Mouse (Mus musculus) heart, postnatal 10 days (tissue): ENCODE measurements at regions not wholly inside any gene's neighbourhood (a gene's known extent, or its start where the extent isn't known, plus 50 kb on each side); places are given as distances from the start of the nearest gene placed in this dataset.
A peak's percentile ranks its signal among the peaks of the same experiment; 100 is the strongest.

ENCODE experiments used
- DNase-seq, 2 experiments: peaks; one replicate each; pipeline ENCODE4 v3.0.0; 2021
- intact Hi-C: fragments of 180-260 bp; cut with DNase I; formaldehyde crosslinking; loops from one replicate; pipeline ENCODE4 v1.15.1; 2025

GRCm38 (mm10) chr8:26828311-26828909 lies 148.7 kb upstream of the Zfp703 start:
- peak; percentile 34 to 43 for DNase-seq
- intact Hi-C loops = no loop called here

DNA sequence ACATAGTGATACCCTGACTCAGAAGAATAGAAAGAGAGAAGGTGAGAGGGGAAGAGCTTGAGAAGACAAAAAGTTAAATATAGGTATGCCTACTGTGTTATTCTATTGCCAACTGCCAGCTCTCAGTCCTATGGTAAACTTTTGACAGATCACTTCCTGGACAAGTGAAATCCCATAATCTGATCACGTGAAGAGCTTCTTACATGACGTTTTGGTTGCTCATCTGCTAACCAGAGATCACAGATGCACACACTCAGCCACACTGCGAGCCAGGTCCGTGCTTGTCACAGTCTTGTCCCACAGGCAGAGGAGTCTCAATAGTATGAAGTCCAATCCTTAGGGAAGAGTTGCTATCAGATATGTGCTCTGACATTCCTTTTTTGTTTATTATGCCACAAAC lies 147.8 kb upstream of the Zfp703 start:
- intact Hi-C loops = no loop called here
- no peak for DNase-seq

DNA sequence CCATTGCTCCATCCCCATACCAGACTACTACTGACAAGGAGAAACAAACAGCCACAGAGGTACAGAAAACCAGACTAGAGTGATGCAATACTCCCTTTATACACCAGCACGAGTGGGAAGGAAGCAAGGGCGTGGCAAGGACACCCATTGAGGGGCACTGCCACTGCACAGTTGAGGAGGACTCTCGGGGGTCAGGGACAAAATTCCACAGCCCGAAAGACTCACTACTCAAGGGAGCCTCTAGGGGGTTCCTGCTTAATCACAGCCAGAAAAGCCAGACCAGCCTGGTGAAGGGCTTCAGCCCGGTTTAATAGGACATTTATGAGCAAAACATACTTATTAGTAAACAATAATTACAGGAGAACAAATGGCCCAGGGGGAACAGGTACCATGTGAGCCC lies 146.0 kb upstream of the Zfp703 start:
- no peak for DNase-seq
- intact Hi-C loops = no loop called here

DNA sequence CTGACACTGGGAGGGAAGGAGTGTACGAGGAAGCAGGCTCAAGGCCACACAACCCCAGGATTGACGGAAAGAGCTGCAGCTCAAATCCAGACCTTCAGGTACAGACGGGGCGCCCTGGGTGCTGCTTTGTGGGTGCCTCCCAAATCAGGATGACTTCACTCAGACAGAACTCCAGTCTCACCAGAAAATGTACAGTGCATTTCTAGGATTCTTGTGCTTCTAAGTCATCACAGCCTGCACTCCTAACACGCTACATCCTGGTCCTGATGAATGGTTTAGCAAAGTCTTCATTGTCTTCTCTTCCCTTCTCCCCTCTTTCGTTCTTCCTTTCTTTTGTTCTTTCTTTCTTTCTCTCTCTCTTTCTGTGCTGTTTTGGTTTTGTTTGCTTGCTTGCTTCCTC lies 145.3 kb upstream of the Zfp703 start:
- DNase-seq = no peak
- intact Hi-C loops = no loop called here

DNA sequence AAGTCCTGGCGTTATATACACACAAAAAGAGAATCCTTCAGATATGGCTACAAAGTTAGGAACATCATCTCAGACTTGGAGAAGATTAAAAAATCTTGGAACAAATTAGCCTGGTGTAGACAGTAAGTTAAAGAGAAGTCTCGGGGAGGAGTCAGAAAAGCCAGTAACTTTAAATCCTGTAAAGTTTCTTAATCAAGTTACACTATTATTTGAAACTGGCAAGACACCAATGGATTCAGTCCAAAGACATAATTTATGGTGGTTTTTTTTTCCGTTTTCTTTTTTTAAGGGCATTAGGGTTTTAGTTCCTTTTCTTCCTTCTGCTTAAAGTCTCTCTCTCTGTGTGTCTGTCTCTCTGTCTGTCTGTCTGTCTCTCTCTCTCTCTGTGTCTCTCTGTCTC lies 144.6 kb upstream of the Zfp703 start:
- intact Hi-C loops = no loop called here

DNA sequence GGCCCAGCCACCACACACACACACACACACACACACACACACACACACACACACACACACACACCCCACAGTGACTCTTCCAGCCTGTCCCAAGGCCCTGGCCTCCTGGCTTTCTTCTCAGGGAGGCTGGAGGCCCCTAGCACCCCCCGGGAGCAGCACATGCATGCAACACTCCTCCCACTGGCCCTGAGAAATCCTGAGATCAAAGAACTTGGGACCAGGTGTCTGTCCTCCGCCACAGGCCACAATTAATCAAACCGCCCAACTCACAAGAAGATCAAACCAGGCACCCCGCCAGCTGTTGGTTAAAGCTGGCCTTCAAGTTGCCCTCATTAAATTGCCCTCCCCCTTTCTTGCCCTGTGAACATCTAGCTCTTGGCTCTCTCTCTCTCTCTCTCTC lies 143.8 kb upstream of the Zfp703 start:
- no peak for DNase-seq
- intact Hi-C loops = no loop called here

More for the DNA sequence above, 144.6 kb upstream of the Zfp703 start:
- no peak for DNase-seq

- intact Hi-C loops = no loop called here
- DNase-seq = no peak
Measured at GRCm38 (mm10) chr8:26833784-26834183, 143.3 kb upstream of the Zfp703 start.

DNA sequence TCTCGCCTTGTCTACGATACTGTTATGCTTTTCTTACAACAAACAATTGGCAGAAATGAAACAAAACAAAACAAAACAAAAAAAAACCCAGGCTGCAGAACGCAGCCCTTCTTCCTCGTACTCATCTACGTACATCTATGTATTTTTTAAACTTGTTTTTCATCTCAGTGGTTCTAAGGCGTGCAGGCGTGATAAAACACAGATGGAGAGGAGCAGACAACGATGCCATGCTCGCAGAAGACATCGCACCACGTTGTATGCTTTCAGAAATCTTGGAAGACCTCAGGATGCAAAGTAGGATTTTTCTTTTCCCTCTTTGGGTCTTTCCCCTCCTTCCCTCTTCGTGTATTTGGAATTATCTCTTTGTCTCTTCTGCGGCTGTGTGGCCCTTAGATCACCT lies 142.5 kb upstream of the Zfp703 start:
- intact Hi-C loops = no loop called here
- no peak for DNase-seq

GRCm38 (mm10) chr8:26835076-26835475 lies 142.0 kb upstream of the Zfp703 start:
- no peak for DNase-seq
- intact Hi-C loops = no loop called here

DNA sequence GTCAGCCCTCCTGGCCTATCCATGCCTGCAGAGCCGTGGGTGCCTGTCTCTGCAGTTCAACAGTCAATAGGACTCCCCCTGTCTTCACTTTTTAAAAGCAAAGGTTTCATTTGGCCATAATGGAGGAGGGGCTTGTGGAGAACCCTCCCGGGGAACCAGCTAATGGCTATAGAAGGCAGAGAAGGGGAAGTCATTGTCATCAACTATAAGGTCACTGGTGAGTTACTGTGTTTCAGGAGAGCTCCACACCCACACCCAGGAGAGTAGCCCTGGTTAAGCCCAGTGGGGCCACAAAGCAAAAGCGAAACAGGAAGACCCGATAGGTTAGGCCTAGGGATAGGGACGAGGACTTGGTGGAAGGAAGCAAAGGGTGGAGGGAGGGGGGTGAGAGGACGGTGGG lies 141.5 kb upstream of the Zfp703 start:
- DNase-seq = no peak
- intact Hi-C loops = no loop called here

DNA sequence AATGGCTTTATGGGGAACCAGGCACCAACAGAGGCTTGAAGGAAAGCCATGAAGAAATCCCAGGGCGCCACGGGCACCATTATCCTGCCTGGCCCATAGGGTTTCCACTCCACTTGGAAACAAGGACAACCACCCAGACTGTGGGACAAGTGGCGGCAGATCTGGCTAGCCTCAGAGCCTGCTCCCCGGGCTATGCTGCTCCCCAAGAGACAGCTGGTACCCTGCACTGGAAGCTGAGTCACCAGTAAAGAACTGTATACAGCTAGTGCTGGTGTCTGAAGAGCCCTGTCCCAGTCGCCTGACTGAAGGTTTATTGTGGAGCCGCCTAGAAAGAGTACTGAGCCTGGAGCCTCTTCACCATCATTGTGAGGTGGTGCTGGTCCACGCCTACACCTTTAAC lies 140.6 kb upstream of the Zfp703 start:
- intact Hi-C loops = no loop called here
- no peak for DNase-seq

- peak; percentile 30 to 36 for DNase-seq
- intact Hi-C loops = no loop called here
Measured at GRCm38 (mm10) chr8:26840286-26840685, 136.8 kb upstream of the Zfp703 start.

GRCm38 (mm10) chr8:26840745-26841680 lies 136.1 kb upstream of the Zfp703 start:
- intact Hi-C loops = no loop called here
- no peak for DNase-seq

- intact Hi-C loops = no loop called here
- no peak for DNase-seq
Measured at GRCm38 (mm10) chr8:26843714-26844113, 133.4 kb upstream of the Zfp703 start.

GRCm38 (mm10) chr8:26844132-26844808 lies 132.9 kb upstream of the Zfp703 start:
- no peak for DNase-seq
- intact Hi-C loops = no loop called here

DNA sequence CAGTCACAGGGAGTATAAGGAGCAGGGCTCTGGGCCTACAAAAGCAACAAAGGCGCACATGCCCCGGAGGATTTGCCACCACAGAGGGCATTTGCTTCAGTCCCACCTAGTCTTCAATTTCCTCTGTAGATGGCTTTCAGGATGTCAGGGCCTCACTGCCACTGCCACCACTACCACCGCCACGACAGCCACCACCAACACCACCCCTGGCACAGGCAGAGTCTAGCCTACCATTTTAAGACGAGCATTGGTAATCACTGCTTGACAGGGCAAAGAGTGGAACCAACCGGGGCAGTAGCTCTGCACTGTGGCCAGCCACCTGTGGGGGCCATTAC lies 132.3 kb upstream of the Zfp703 start:
- intact Hi-C loops = loop anchor here (5.0 kb wide), 1 partner anchor 157 kb away; no protein-coding TSS in a partner anchor
- no peak for DNase-seq

DNA sequence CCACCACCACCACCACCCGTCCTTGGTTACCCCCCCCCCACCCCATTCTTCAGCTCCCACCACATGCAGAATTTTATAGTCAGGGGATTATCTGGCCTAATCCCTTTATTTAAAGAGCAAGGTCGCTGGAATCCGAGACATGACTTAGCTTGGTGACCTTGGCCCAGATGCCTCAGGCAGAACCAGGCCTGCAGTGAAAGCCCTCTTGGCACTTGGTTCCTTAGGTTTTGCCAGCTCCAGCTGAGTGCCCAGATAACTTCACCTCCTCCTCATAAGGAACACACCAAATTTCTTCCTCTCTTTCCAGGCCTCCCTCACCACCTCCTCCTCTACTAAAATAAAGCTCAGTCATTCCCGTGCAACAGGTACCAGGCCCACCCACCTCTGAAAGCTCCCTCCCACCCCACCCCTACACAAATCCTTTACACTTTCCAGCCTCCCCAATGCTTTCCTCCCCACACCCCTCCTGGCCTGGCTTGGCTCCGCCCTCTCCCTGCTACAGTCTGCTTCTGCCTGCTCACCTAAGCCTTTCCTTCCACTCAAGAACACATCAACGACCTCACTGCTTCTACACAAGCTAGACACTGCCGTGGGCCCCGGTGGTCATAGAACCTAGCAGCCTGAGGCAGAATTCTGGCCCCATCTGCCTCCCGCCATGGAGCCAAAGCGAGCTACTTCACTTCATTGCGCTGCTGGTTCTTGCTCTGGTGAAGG lies 131.5 kb upstream of the Zfp703 start:
- intact Hi-C loops = loop anchor here (5.0 kb wide), 1 partner anchor 158 kb away; no protein-coding TSS in a partner anchor
- peak; percentile 63 to 64 for DNase-seq

DNA sequence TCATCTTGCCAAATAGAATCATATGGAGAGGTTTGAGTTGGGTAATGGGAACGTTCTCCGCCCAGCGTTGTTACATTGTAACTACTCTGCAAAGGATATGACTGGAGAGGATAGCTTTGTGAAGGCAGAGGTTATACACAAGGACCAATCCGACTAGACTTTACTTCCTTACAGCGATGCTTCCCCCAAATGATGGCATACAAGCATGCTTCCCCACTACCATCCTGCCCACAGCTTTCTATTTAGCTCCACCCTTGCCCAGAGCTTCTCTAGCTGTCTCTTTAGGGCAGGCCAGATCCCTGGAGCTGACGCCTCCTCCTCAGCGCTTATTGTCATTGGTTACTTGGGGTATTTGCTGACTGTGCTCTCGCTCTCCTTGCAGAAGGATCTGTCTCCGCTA lies 130.1 kb upstream of the Zfp703 start:
- intact Hi-C loops = loop anchor here (5.0 kb wide), 1 partner anchor 160 kb away; no protein-coding TSS in a partner anchor
- no peak for DNase-seq

DNA sequence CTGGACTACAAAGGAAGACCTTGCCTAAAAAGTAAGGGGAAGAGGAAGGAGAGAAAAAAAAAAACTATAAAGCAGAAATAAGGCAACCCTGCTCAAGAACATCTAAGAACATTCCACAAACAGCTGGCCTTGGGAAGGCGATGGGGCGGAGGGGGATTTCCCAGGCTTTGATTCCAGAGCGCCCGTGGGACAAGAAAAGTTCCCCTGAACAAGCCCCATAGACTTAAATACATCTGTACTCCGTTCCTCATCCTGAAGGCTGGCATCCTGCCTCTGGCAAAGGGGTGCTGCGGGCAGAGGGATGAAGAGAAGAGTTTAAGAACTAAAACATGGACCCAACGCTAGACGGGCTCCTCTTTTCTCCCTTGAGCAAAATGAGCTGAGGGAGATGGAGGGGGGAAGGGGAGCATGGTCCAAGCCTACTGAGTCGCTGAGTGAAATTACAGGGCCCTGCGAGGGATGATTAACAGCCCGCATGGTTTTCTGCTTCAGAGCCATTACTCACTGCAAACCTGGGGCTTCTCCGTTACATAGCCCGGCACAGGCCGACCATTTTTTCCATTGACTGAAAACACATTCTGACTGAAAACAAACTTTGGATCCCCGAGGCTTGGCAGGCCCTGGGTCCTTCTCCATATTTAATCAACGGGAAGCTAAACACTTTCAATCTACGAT lies 128.9 kb upstream of the Zfp703 start:
- intact Hi-C loops = loop anchor here (5.0 kb wide), 1 partner anchor 161 kb away; no protein-coding TSS in a partner anchor
- peak in 1 of 2 experiments; percentile 35 for DNase-seq
